Mouse (Mus musculus): ENCODE measurements around the gene Fcgr3.

DNA sequence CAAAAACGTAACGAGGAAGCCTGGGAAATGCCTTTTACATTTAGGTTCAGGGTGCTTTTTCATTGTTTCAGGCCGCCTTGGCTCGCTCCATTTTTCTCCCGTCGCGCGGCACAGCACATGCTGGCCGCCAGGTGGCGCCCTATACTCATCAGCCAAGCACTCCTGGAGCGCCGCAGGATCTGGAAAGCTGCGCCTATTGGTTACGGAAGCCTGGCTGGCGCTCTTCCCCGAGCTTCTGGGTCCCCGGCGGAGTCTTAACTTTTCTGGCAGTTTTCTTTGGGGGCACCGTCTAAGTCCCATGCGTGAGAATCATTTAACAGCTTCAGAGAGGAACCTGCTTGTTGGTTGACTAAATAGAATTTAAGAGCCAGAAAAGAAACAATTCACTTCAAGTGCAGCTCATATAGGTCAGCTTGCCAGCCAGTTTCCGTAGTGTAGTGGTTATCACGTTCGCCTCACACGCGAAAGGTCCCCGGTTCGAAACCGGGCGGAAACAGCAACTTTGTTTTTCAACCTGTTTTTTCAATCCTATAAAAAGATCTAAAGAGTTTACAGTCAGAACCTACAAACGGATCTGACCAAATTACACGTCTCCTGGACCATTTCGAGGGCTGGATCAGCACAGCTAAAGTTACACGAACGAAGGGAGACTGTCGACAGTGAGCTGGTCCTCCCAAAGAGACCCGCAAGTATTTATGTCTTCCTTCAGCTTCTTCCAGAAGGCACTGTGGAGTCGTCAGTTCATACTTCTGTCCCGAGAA is 46.5 kb upstream of the Fcgr3 start:
- TF ChIP-seq SMC3 (IDR thresholded peaks at IDR 0.05; ENCODE audit: low read depth, low read length), result peak; percentile 82
- no peak for TF ChIP-seq ZKSCAN1 (IDR thresholded peaks at IDR 0.05; ENCODE audit: borderline replicate concordance, low read depth, low read length)
- TF ChIP-seq EP300 (IDR thresholded peaks at IDR 0.05; ENCODE audit: low read length), result 0 out of 2 replicates have a peak, but pooled peaks have one; percentile 14
- TF ChIP-seq CTCF (conservative IDR thresholded peaks at IDR 0.05 in 1 of 2, IDR thresholded peaks at IDR 0.05 in 1 of 2; ENCODE audit: low read depth in 2 of 2, low read length in 2 of 2), result peak; percentile 65 to 91
- no peak for TF ChIP-seq POLR2A (IDR thresholded peaks at IDR 0.05; ENCODE audit: low read depth, low read length)
- TF ChIP-seq ZNF384 (IDR thresholded peaks at IDR 0.05; ENCODE audit: low read depth, low read length), result peak; percentile 56
- no peak for TF ChIP-seq ZMIZ1 (IDR thresholded peaks at IDR 0.05; ENCODE audit: low read depth, low read length)
- TF ChIP-seq ETS1 (conservative IDR thresholded peaks at IDR 0.05; ENCODE audit: low read depth, low read length), result no peak
- peak; percentile 5; the same call in 1 of the 2 replicates for TF ChIP-seq JUND (conservative IDR thresholded peaks at IDR 0.05; ENCODE audit: low read depth, low read length)
- peak; percentile 85 for TF ChIP-seq MAX (IDR thresholded peaks at IDR 0.05; ENCODE audit: low read length)
- peak; percentile 50; the same call in 1 of the 2 replicates for TF ChIP-seq SIN3A (IDR thresholded peaks at IDR 0.05; ENCODE audit: low read length)
- TF ChIP-seq USF1 (IDR thresholded peaks at IDR 0.05; ENCODE audit: low read depth, low read length), result no peak
- peak; percentile 96 for TF ChIP-seq ELF1 (IDR thresholded peaks at IDR 0.05; ENCODE audit: low read depth, low read length)
- TF ChIP-seq MEF2A (IDR thresholded peaks at IDR 0.05; ENCODE audit: borderline replicate concordance, low read depth, low read length), result peak; percentile 52; the same call in 1 of the 2 replicates

Measured in CH12.LX (cell line).